Mouse (Mus musculus): ENCODE results near the gene Gm10972.
A peak's percentile ranks its signal among the peaks of the same experiment; 100 is the strongest.
"Not testable (repeated sequence)": the region's sequence is repeated elsewhere in the genome, so short reads cannot be mapped to it uniquely, and the experiment has no call there.

Gene Gm10972

DNA sequence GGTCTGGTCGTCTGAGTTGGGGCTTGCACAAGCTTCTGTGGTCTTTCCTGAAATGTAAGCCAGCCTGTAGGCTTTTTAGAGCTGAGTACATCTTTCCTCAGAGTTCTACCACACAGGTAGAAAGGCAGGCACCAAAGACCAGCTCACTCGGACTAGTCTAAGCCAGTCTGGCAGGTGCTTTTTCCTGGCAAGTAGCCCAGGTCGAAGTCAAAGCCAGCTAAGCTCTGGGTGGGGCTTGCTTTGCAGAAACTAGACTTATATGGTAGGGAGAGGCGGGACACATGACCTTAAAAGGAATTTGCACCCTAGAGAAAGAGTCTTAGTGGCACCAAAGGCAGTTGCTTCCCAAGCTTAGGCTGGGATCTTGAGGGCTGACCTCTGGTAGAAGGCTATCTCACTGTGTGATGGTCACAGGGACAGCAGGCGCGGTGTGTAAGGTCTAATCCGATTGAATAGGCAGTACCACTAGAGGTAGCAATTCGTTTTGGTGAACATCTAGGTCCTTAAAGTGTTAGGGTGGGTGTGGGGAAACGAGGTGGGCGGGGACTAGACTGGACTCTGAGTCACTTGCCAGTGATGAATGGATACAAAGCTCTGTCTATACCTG, 16.3 kb downstream of the Gm10972 start:
- DNase-seq (ENCODE audit: low spot score in 2 of 2), result peak in 1 of 2 experiments; percentile 12

DNA sequence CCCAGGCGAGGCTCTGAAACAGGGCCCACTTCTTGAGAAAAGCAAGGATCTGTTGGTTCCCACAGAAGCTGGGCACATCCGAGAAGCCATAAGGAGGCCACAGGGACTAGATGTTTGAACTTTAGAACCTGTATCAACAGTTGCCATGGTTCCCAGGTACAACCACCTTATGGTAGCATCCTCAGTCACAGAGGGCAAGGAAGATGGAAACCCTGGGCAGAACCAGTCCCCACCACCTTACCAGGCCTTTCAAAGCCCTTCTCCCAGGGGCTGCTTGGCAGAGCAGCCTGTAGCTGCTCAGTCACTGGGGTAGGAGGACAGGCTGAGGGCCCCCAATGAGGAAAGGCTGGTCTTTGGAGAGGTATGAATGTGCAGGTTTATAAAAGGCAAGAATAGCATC, 17.9 kb downstream of the Gm10972 start:
- not testable (repeated sequence) for DNase-seq (ENCODE audit: low spot score in 2 of 2)

DNA sequence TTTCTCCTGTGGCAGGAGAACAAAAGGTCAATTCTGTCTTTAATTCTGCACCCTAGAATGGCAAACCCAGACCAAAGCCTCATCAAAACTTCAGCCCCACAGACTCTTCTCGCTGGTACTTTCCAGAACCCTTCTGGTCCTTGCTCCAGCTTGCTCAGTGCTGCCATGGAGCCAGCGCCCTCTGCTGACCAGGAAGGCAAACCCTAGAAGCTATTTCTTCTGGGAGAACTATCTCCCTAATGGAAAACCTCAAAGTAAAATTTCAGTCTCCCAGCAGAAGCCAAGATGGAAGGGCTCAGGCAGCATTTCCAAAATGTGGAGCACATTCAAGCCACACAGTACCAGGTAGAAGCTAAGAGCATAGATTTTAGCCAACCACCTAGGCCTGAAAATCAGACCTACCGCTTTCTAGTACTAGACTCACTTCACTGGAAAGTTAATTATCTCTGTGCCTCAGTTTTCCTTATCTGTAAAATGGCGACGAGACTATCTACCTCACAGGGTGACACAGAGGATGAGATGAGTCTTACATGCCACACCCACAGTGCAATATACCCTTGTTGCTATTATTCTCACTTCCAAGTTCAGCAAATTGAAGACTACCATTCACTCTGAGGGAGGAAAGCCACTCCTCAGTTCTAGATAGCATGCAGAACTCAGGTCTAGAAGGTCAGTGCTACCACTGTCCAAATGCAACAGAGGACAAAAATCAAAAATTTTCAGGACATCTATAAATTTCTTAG, 22.3 kb downstream of the Gm10972 start:
- not testable (repeated sequence) for DNase-seq (ENCODE audit: low spot score in 2 of 2)

DNA sequence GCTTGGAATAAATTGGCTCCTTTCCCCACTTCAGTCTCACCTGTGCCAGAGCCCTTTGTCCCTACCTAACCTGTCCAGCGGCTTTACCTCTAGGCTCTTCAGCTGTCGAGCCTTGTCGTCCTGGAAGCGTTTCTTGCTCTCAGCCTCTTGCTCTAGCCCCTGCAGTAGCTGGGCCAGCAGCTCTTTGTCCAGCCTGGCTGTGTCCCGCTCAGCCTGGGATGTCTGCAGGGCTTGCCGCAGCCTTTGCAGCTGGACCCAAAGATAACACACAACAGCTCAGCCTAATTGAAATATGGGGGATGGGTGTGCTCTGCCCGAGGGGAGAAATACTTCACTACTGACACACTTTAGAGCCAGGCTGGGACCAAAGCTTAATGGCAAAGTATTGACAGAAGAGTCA, 23.0 kb downstream of the Gm10972 start:
- DNase-seq (ENCODE audit: low spot score in 2 of 2), result not testable (repeated sequence)

DNA sequence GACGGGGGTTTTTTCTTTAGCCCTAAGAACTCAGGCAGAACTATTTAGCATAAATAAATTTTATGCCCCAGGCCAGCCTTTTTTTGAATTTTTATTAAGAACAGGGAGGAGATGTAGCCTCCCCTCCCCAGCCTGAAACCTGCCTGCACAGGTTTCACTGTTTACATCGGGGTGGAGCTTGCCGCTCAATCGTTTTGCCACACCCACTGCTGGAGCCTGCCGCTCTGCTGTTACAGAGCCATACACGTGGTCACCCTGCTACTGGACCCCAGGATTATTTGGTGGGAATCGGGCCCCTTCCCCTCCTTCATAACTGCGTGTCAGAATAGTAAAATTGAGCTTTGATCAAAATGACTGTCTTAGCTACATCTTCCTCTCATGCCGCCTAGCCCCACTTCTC, 32.2 kb downstream of the Gm10972 start:
- not testable (repeated sequence) for DNase-seq (ENCODE audit: low spot score in 2 of 2)

DNA sequence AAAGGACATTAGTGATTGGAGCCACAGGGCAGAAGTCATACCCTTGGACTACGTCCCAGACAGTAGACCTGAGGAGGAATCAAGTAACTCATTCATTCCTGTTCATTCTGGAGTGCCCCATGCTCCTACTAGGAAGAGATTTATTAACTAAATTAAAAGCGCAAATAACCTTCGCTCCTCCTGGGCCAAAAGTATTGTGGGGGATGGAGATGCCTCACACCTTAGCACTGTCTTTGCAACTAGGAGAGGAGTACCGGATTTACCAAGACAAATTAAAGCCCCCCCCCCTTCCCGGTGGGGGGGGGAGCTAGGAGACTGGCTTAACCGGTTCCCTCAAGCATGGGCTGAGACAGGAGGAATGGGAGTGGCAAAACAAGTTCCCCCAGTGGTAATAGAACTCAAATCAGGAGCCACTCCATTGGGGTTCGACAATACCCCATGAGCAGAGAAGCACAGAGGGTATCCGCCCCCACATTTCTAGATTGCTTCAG, 36.5 kb downstream of the Gm10972 start:
- no peak for DNase-seq (ENCODE audit: low spot score in 2 of 2)

DNA sequence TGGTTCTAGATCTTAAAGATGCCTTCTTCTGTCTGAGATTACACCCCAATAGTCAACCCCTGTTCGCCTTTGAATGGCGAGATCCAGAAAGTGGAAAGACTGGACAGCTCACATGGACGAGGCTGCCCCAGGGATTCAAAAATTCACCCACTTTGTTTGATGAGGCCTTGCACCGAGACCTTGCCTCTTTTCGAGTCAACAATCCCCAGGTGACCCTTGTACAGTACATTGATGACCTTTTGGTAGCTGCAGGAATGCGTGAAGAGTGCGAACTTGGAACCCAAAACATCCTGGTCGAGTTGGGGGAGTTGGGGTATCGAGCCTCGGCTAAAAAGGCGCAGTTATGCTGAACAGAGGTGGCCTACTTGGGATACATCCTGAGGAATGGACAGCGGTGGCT, 37.1 kb downstream of the Gm10972 start:
- not testable (repeated sequence) for DNase-seq (ENCODE audit: low spot score in 2 of 2)

DNA sequence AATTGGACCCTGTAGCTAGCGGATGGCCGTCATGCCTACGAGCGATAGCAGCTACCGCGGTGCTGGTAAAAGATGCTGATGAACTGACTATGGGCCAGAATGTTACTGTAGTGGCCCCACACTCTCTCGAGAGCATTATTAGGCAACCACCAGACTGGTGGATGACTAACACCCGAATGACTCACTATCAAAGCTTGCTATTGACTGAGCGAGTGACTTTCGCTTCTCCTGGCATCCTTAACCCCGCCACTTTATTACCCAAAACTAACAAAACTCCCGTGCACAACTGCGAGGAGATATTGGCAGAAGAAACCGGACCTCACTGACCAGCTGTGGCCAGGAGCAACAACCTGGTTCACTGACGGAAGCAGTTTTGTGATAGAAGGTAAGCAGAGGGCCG, 37.9 kb downstream of the Gm10972 start:
- no peak for DNase-seq (ENCODE audit: low spot score in 2 of 2)

DNA sequence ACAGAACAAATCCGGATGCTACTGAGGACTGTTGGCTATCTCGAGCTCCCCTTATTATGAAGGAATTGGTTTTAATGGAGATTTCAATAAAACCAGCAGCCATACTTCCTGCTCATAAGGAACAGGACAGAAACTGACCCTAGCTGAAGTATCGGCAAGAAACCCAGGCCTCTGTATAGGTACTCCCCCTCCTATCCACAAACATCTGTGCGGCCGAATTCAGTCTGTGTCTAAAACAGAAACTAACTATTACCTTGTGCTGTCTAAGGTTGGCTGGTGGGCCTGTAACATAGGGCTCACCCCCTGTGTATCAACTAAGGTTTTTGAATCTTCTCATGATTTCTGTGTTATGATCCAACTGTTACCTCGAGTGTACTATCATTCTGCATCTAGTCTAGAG, 40.7 kb downstream of the Gm10972 start:
- DNase-seq (ENCODE audit: low spot score in 2 of 2), result no peak

DNA sequence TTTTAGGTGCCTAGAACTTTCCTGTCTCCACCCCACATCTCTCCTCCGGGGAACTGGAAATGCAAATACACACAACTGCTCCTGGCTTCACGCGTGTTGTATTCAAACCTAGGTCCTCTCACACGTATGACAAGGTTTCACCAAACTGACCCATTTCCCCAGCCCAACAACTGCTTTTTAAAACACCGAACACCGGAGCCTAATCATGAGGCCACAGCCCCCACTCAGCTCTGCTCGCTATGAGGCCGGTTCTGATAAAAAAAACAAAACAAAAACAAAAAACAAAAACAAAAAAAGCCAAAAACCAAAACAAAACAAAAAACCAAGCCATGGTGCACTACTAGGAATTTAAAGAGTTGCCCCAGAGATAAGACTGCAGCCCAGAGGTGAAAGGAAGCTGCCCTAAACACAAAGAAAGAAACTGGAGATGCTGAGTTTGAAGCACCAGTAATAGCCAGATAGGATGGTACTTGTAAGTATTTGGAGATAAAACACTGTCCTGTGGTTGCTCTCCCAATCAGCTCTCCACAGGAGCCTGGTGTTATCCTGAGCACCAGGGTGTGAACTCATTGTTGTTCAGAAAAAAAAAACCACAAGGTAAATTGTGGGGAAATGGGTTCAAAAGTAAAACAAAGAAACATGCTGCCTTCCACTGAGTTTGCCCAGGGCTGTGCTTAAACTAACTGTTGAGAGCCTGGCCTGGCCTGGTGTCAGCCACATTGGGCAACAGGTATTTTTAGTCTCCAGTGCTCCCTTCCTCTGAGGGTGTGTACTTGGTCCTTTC, 43.3 kb downstream of the Gm10972 start:
- not testable (repeated sequence) for DNase-seq (ENCODE audit: low spot score in 2 of 2)

DNA sequence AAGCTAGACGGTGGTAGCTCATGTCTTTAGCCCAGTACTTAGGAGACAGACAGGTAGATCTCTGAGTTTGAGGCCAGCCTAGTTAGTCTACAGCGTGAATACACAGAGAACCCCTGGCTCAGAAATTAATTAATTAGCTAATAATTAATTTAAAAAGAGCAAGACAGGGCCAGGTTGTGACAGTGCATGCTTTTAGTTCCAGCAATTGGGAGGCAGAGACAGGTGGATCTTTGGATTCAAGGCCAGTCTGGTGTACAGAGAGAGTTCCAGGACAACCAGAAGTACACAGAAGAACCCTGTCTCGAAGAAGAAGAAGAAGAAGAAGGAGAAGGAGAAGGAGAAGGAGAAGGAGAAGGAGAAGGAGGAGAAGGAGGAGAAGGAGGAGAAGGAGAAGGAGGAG, 45.8 kb downstream of the Gm10972 start:
- not testable (repeated sequence) for DNase-seq (ENCODE audit: low spot score in 2 of 2)

DNA sequence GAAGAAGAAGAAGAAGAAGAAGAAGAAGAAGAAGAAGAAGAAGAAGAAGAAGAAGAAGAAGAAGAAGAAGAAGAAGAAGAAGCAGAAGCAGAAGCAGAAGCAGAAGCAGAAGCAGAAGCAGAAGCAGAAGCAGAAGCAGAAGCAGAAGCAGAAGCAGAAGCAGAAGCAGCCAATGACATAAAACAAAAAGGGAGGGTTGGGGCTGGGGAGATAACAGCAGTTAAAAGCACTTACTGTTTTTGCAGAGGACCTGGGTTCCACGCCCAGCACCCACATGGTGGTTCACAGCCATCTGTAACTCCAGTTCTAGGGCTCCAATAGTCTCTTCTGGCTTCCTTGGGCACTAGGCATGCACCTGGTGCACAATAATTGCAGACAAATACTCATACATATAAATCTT, 46.3 kb downstream of the Gm10972 start:
- not testable (repeated sequence) for DNase-seq (ENCODE audit: low spot score in 2 of 2)

DNA sequence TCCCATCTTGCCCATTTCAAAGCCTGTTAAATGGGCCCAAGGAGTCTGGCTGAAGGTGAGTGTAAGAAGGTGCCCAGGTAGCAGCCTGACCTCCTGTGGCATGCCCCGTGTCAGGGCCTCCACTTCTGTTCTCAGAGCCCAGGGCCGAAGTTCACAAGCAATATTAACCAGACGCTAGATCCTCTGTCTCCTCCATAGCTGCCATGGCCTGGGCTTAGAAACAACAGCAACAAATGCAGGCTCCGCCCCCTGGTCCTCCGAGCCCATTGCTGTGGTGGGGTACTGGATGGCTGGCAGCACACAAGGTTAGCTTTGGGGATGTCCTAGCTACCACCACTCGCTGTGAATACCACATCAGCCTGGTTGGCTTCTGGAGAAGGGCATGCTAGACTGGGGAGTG, 47.2 kb downstream of the Gm10972 start:
- DNase-seq (ENCODE audit: low spot score in 2 of 2), result not testable (repeated sequence)

DNA sequence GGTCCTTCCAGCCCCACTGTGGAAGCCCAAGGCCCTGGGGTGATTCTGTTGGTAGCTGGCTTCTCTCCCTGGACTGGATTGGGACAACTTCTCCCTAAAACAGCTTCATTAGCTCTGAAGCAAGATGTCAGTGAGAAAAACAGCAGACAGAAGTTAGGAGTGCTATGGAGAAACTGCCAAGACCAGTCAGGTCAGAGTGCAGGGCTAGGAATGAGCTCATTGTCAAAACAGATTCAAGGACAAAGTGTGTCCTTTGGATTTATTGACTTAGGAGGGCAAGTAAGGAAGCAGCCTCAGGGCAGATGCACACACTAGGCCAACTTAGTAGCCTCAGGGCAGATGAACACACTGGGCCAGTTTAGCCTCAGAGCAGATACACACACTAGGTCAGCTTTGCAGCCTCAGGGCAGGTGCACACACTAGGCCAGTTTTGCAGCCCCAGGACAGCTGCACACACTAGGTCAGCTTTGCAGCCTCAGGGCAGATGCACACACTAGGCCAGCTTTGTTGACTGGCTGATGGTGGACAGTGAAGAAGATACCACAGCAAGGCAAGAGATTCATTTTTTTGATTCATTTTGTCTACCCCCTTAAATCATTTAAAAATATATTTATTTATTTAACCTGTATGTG, 47.8 kb downstream of the Gm10972 start:
- DNase-seq (ENCODE audit: low spot score in 2 of 2), result no peak

DNA sequence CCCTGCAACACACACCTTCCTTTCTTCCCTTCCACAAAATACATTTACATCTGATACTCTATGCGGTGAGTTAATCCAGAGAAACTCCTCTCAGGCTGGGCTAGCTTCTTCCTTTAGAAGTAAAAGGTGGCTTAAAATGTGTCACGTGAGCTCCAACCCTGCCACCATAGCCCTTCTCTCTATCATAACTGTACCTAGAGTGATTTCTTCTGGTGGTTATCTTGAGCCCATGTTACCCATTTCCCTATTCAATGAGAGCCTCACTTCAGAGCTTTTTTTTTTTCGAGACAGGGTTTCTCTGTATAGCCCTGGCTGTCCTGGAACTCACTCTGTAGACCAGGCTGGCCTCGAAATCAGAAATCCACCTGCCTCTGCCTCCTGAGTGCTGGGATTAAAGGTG, 48.8 kb downstream of the Gm10972 start:
- DNase-seq (ENCODE audit: low spot score in 2 of 2), result not testable (repeated sequence)

Measured in spleen, postnatal 36 days (tissue).